Mouse (Mus musculus) olfactory bulb, adult 2 months (tissue): Measurements from ENCODE around the gene Tbc1d2b.

Experiments
- CTCF ChIP-seq: fragments of 200-500 bp; IDR thresholded peaks from 2 replicates; pipeline ENCODE4 v1.5.1; 2012; ENCODE audit warnings: low read depth, mild to moderate bottlenecking, low read length, moderate library complexity; ENCODE audit not compliant: insufficient read depth
- POLR2A ChIP-seq: fragments of 200-500 bp; IDR thresholded peaks from 2 replicates; pipeline ENCODE4 v1.6.1; 2012; ENCODE audit warnings: mild to moderate bottlenecking, low read depth, low read length, moderate library complexity; ENCODE audit not compliant: insufficient read depth

DNA sequence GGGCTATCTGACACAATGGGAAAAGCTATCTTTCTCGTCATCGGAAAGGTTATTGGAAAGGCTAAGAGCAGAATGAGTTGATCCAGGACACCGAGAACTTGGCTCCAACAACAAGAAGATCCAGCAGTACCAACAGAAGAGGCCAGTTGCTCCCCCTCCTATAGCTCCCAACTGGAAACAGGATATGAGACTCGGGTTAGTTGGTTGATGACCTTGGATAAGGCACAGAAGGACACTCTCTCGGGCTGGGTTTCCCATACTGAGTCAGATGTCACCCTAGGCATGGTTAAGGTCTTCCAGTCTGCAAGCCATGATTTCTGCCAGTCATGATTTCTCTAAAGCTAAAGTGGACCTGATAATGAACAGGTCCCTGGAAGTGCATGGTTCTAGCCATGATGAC, 35.8 kb downstream of the Tbc1d2b start:
- no peak for TF ChIP-seq CTCF
- TF ChIP-seq POLR2A = no peak
